Mouse (Mus musculus) E14TG2a.4 (cell line): ENCODE measurements around the gene Chrm1.
A peak's percentile ranks its signal among the peaks of the same experiment; 100 is the strongest.

Experiments used
- H3K27me3 ChIP-seq: 2 replicates; pipeline ENCODE4 v1.6.1; 2014; ENCODE audit warnings: low read length, control low read depth; ENCODE audit not compliant: insufficient read depth
- H3K36me3 ChIP-seq: 2 replicates; pipeline ENCODE4 v1.6.1; 2014; ENCODE audit warnings: low read length, control low read depth; ENCODE audit not compliant: insufficient read depth
- H3K4me1 ChIP-seq: replicated peaks from 2 replicates; pipeline ENCODE4 v1.6.1; 2014; ENCODE audit warnings: low read depth, low read length, control low read depth
- H3K4me3 ChIP-seq: replicated peaks from 2 replicates; pipeline ENCODE4 v1.5.1; 2014; ENCODE audit warnings: mild to moderate bottlenecking, low read length
- H3K9me3 ChIP-seq: 2 replicates; pipeline ENCODE4 v1.6.1; 2014; ENCODE audit warnings: low read length, control low read depth
- CTCF ChIP-seq: conservative IDR thresholded peaks from 2 replicates; pipeline ENCODE4 v1.5.1; 2014; ENCODE audit warnings: low read length
- NANOG ChIP-seq: IDR thresholded peaks from 2 replicates; pipeline ENCODE4 v1.6.1; 2014; ENCODE audit warnings: borderline replicate concordance, low read length, mixed read lengths
- POU5F1 ChIP-seq: IDR thresholded peaks from 2 replicates; pipeline ENCODE4 v1.6.1; 2014; ENCODE audit warnings: low read length, borderline replicate concordance

Chrm1 gene

DNA sequence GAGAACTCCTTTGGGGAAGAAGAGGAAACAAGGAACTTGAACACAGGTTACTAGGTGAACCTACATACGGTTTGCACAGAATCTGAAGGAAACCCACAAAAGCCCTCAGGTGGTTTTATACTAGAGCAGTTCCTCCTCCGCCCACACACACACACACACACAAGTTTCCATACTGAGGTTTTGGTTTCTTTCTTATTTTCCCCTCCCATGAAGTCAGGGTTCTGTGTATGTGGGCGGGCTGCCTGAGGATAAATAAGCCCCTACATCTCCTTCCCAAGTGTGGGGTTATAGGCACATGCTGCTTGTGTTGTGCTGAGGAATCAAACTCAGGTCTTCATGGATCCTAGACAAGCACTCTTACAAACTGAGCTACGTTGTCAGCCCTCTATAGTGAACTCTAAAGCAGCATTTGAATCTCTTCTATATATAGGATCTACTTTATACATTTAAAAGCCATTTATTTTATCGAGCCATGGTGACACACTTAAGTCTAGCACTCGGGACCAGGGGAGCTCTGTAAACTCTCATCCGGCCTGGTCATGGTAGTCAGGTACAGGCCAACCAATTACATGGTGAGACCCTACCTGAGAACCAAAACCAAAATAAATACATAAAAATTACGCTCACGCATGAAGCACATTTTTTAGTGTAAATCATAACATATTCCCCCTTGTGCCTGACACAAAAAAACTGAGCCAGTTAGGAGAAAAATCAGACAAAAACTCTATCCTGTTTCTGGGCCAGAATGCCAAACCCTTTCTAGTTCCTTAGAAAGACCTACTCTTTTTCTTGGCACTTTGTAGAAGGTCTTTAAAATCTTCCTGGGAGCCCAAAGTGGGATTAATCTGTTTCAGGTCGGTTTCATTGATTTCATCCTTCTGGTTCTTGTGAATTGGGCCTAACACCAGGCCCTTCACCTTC lies 48.6 kb downstream of the Chrm1 start:
- TF ChIP-seq POU5F1 (no peak), CTCF (no peak), NANOG (no peak)
- peaks cover 22% of the 10 kb centered on the region; the same call in 1 of the 2 replicates for H3K9me3 ChIP-seq
- no peaks in the 10 kb centered on the region for H3K27me3 ChIP-seq

DNA sequence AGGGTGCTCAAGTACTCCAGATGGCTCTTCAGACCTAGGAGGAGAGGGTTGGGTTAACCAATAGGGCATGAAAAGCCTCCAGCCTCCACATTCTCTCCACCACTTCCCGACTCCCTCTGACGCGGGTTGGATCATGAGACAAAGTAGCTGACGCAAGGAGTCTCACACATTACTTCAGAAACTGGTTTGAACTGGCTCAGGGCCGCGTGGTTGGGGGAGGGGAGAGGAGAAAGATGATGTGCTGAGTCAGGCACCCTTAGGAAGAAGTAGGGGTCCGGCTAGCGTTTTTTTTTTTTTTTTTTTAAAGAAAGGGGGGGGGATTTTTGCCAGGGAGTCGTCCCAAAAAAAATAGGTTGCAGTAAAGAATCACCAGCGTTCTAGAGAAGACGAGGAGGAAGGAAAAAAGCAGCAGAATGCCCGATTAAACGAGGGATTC lies 49.3 kb downstream of the Chrm1 start:
- peak overlapping the region; percentile 95 for H3K4me3 ChIP-seq
- TF ChIP-seq POU5F1 (no peak), NANOG (no peak), CTCF (no peak)
- peaks cover 22% of the 10 kb centered on the region; the same call in 1 of the 2 replicates for H3K9me3 ChIP-seq
- H3K27me3 ChIP-seq: no peaks in the 10 kb centered on the region
- peaks cover 49% of the 10 kb centered on the region for H3K36me3 ChIP-seq
- H3K4me1 ChIP-seq: peaks cover 79% of the 10 kb centered on the region

More for the DNA sequence above, 48.6 kb downstream of the Chrm1 start:
- Histone ChIP-seq H3K4me1 (peaks cover 79% of the 10 kb centered on the region), H3K36me3 (peaks cover 56% of the 10 kb centered on the region), H3K4me3 (peak overlapping the region; percentile 95)

DNA sequence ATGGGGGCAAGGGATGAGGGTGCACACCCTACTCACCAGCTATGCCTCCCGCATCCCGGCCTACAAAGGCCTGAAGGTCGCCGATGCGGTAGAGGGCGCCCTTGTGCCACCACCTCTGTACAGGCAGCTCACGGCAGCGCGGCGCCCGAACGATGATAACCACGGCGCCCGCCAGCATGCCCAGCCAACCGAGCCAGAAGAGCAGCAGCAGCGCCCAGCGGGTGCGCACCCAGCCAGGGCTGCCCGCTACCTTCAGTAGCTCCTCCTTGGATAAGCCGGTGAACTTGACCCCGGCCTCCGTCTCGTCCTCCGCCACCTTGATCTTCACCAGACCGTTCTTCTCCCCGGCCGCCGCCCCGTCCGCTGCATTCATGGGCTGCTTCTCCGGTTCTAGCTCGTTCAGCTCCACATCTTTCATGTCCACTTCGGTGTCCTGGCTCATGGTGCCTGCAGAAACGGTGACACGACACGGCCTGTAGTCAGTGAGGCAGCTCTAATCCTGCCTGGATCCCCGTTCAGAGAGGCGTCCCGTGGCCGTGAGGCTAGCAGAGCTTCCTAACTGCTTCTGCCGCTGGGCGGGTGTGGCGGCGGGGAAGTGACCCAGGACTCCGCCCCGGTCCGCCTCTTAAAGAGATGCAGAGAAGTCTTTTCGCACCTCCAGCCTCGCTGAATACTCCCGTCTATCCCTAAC lies 49.9 kb downstream of the Chrm1 start:
- Histone ChIP-seq H3K4me1 (peaks cover 76% of the 10 kb centered on the region), H3K27me3 (no peaks in the 10 kb centered on the region), H3K4me3 (peak overlapping the region; percentile 95), H3K9me3 (peaks cover 21% of the 10 kb centered on the region; the same call in 1 of the 2 replicates), H3K36me3 (peaks cover 44% of the 10 kb centered on the region)
- no peak for TF ChIP-seq NANOG
- TF ChIP-seq CTCF: peak; percentile 23

- peaks cover 15% of the 10 kb centered on the region; the same call in 1 of the 2 replicates for H3K9me3 ChIP-seq
Observed at GRCm38 (mm10) chr19:8713997-8714652, 50.5 kb downstream of the Chrm1 start.

DNA sequence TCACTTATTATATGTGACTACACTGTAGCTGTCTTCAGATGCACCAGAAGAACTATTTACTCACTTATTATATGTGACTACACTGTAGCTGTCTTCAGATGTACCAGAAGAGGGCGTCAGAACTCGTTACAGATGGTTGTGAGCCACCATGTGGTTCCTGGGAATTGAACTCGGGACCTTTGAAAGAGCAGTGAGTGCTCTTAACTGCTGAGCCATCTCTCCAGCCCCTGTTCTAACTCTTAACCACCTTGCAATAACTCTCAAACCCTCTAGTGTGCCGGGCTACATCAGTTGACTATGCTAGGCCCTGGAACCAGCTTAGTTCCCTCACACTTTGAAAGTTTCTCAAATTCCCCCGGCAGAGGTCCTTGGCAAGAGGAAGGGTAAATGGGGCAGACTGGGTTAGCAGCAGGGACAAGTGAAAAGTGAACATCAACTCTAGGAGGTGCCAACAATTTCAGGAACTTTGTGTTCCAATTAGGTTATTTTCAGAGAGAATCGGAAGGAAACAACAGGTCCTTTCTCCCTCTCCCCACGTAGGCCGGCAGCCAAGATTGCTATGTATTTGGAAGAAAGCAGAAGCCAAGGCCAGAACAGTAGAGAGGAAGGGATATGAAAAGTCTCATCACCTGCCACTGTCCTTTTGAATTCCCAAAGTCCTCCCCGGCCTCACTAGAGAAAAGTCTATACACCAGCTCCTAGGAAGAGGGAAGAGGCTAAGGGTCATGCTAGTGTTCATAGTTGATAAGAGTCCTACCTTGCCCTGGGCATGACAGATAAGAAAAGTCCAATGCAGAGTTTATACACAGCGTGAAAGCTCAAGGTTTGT lies 51.3 kb downstream of the Chrm1 start:
- Histone ChIP-seq H3K4me1 (peaks cover 70% of the 10 kb centered on the region), H3K27me3 (no peaks in the 10 kb centered on the region), H3K36me3 (peaks cover 32% of the 10 kb centered on the region), H3K4me3 (peak overlapping the region; percentile 95), H3K9me3 (peaks cover 14% of the 10 kb centered on the region; the same call in 1 of the 2 replicates)
- TF ChIP-seq POU5F1 (no peak), CTCF (no peak; the same call in 1 of the 2 replicates)

More at GRCm38 (mm10) chr19:8713997-8714652, 50.5 kb downstream of the Chrm1 start:
- no peak for TF ChIP-seq POU5F1
- no peak for TF ChIP-seq CTCF
- TF ChIP-seq NANOG: no peak
- Histone ChIP-seq H3K4me1 (peaks cover 74% of the 10 kb centered on the region), H3K27me3 (no peaks in the 10 kb centered on the region), H3K4me3 (peak overlapping the region; percentile 95), H3K36me3 (peaks cover 37% of the 10 kb centered on the region)

DNA sequence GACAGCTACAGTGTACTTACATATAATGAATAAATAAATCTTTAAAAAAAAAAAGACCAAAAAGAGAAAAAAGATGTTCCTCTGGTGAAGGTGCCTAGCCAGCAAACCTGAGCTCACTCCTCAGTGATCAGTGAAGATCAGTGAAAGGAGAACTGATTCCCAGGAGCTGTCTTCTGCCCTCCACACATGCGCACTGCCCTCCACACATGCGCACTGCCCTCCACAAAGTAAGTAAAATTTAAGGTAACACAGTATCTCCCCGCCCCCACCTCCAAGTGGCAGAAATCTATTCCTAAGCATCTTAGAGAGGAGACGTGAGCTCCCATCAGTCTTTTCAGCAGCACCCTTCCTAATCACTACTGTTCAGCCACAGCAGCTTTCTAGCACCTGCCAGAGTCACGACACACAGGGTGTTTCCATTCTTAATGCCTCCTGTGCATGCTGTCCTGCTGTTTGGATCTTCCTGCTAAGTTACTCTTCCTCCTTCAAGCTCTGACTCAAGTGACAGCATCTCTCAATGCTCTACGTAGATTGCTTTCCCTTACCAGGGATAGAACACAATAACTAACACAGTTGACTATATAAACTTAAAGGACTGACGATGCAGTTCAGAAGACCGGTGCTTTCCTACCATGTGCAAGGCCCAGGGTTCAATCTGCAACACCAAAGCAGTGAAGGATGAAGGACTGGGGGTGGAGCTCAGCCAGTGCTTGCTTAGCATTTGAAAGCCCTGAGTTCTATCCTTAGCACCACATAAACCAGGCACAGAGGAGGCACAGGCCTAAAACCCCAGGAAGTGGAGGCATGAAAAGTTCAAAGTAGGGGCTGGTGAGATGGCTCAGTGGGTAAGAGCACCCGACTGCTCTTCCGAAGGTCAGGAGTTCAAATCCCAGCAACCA lies 52.5 kb downstream of the Chrm1 start:
- Histone ChIP-seq H3K9me3 (peaks cover 8% of the 10 kb centered on the region; the same call in 1 of the 2 replicates), H3K27me3 (no peaks in the 10 kb centered on the region), H3K4me3 (peak overlapping the region; percentile 95), H3K4me1 (peaks cover 70% of the 10 kb centered on the region), H3K36me3 (peaks cover 27% of the 10 kb centered on the region)
- TF ChIP-seq POU5F1 (no peak), NANOG (no peak), CTCF (no peak)
